Mouse (Mus musculus): ENCODE measurements around the gene Vasn. TPM values are rescaled to one million over a fixed set of nuclear protein-coding genes. Genes with fewer than 3 reads are reported as not detected.

The Vasn gene
- total RNA-seq, 1 experiment, result 8.7 TPM

DNA sequence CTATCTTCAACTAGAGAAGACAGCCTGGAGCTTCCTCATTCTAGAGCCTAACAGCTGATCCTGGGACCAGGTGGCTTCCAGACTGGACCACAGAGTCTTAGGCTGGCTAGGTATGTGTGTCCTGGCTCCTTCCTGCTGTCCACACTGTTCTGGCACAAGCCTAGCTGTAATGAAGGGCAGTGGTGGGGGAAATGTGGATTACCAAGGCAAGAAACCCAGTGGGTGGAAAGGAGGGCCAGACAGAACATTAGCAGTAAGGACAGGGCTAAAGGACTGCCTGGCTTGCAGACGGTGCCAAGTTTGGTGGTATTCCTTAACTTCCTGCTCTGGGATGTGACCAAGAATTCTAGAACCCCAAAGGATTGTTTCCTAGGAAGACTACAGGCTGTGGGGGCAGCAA is 11.3 kb downstream of the Vasn start:
- H3K4me3 ChIP-seq (ENCODE audit: insufficient read depth in 1 of 2, low read depth in 1 of 2, low read length in 2 of 2, poor library complexity in 1 of 2, severe bottlenecking in 1 of 2), result no peak overlapping the region
- TF ChIP-seq HCFC1 (IDR thresholded peaks at IDR 0.05; ENCODE audit: borderline replicate concordance, insufficient read depth, low read length) (no peak), ZC3H11A (IDR thresholded peaks at IDR 0.05; ENCODE audit: borderline replicate concordance, low read depth, low read length) (no peak), MAFK (IDR thresholded peaks at IDR 0.05; ENCODE audit: insufficient read depth, low read depth, low read length) (no peak), ZNF384 (IDR thresholded peaks at IDR 0.05; ENCODE audit: low read depth, low read length) (no peak)
- H3K4me1 ChIP-seq (ENCODE audit: control insufficient read depth in 2 of 2, insufficient read depth in 2 of 2, low read length in 2 of 2, poor library complexity in 1 of 2), result peaks cover 0 to 12% of the 10 kb centered on the region in 2 experiments; a peak in 1 of 4 replicates
- H3K9ac ChIP-seq (ENCODE audit: insufficient read depth, low read depth, low read length, poor library complexity, severe bottlenecking), result no peak overlapping the region
- DNase-seq (ENCODE audit: low read depth, low spot score), result no peak
- no peak overlapping the region for H3K27ac ChIP-seq (ENCODE audit: insufficient read depth, low read depth, low read length, poor library complexity, severe bottlenecking)
- H3K9me3 ChIP-seq (ENCODE audit: control insufficient read depth, insufficient read depth, low read depth, low read length), result no peaks in the 10 kb centered on the region
- peaks cover 13% of the 10 kb centered on the region; the same call in 1 of the 2 replicates for H3K36me3 ChIP-seq (ENCODE audit: control insufficient read depth, insufficient read depth, low read length, poor library complexity, severe bottlenecking)
- in situ Hi-C loops (cut with MboI; ENCODE audit: low sequenced_read_pairs in 2 of 2, unreplicated experiment in 2 of 2), result no loop called here

- H3K4me1 ChIP-seq (ENCODE audit: control insufficient read depth in 2 of 2, insufficient read depth in 2 of 2, low read length in 2 of 2, poor library complexity in 1 of 2), result peaks cover 0 to 16% of the 10 kb centered on the region in 2 experiments; a peak in 1 of 4 replicates
- TF ChIP-seq ZNF384 (IDR thresholded peaks at IDR 0.05; ENCODE audit: low read depth, low read length) (no peak), MAFK (IDR thresholded peaks at IDR 0.05; ENCODE audit: insufficient read depth, low read depth, low read length) (no peak), ZC3H11A (IDR thresholded peaks at IDR 0.05; ENCODE audit: borderline replicate concordance, low read depth, low read length) (no peak), CHD2 (IDR thresholded peaks at IDR 0.05; ENCODE audit: low read depth, low read length) (no peak), HCFC1 (IDR thresholded peaks at IDR 0.05; ENCODE audit: borderline replicate concordance, insufficient read depth, low read length) (no peak)
- in situ Hi-C loops (cut with MboI; ENCODE audit: low sequenced_read_pairs in 2 of 2, unreplicated experiment in 2 of 2), result no loop called here
- no peaks in the 10 kb centered on the region for H3K9me3 ChIP-seq (ENCODE audit: control insufficient read depth, insufficient read depth, low read depth, low read length)
- H3K9ac ChIP-seq (ENCODE audit: insufficient read depth, low read depth, low read length, poor library complexity, severe bottlenecking), result no peak overlapping the region
- DNase-seq (ENCODE audit: low read depth, low spot score), result no peak
- H3K36me3 ChIP-seq (ENCODE audit: control insufficient read depth, insufficient read depth, low read length, poor library complexity, severe bottlenecking), result peaks cover 15% of the 10 kb centered on the region; the same call in 1 of the 2 replicates
- no peak overlapping the region for H3K27ac ChIP-seq (ENCODE audit: insufficient read depth, low read depth, low read length, poor library complexity, severe bottlenecking)
- no peak overlapping the region for H3K4me3 ChIP-seq (ENCODE audit: insufficient read depth in 1 of 2, low read depth in 1 of 2, low read length in 2 of 2, poor library complexity in 1 of 2, severe bottlenecking in 1 of 2)
These were observed 11.9 kb downstream of the Vasn start for GRCm38 (mm10) chr16:4651624-4652023.

- H3K4me1 ChIP-seq (ENCODE audit: control insufficient read depth in 2 of 2, insufficient read depth in 2 of 2, low read length in 2 of 2, poor library complexity in 1 of 2), result peaks cover 0 to 17% of the 10 kb centered on the region in 2 experiments; a peak in 1 of 4 replicates
- no peak for TF ChIP-seq ZC3H11A (IDR thresholded peaks at IDR 0.05; ENCODE audit: borderline replicate concordance, low read depth, low read length)
- no peak for TF ChIP-seq CHD2 (IDR thresholded peaks at IDR 0.05; ENCODE audit: low read depth, low read length)
- TF ChIP-seq MAFK (IDR thresholded peaks at IDR 0.05; ENCODE audit: insufficient read depth, low read depth, low read length), result no peak
- no peak for TF ChIP-seq HCFC1 (IDR thresholded peaks at IDR 0.05; ENCODE audit: borderline replicate concordance, insufficient read depth, low read length)
- H3K9me3 ChIP-seq (ENCODE audit: control insufficient read depth, insufficient read depth, low read depth, low read length), result no peaks in the 10 kb centered on the region
- no peak overlapping the region for H3K27ac ChIP-seq (ENCODE audit: insufficient read depth, low read depth, low read length, poor library complexity, severe bottlenecking)
- DNase-seq (ENCODE audit: low read depth, low spot score), result no peak
- H3K9ac ChIP-seq (ENCODE audit: insufficient read depth, low read depth, low read length, poor library complexity, severe bottlenecking), result no peak overlapping the region
- peaks cover 16% of the 10 kb centered on the region; the same call in 1 of the 2 replicates for H3K36me3 ChIP-seq (ENCODE audit: control insufficient read depth, insufficient read depth, low read length, poor library complexity, severe bottlenecking)
- in situ Hi-C loops (cut with MboI; ENCODE audit: low sequenced_read_pairs in 2 of 2, unreplicated experiment in 2 of 2), result no loop called here
- no peak overlapping the region for H3K4me3 ChIP-seq (ENCODE audit: insufficient read depth in 1 of 2, low read depth in 1 of 2, low read length in 2 of 2, poor library complexity in 1 of 2, severe bottlenecking in 1 of 2)
These were observed 13.1 kb downstream of the Vasn start for GRCm38 (mm10) chr16:4652707-4653416.

DNA sequence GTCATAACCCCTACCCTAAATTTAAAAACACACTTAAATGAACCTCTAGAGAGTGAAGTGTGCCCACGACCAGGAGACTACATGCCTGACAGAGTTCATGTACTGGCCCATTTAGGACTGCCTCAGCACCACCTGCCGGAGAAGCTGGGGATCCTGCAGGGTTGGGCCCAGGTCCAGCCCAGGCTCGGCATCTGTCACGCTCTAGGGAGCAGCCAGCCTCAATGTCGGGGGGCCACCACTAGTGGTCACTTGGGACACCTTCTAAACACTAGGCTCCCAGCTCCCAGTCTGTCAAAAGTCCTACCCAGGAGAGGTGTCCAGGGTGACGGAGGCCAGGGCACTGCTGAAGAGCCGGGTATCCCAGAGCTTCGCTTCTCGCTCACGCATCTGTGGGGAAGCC is 15.0 kb downstream of the Vasn start:
- Histone ChIP-seq H3K9ac (ENCODE audit: insufficient read depth, low read depth, low read length, poor library complexity, severe bottlenecking) (no peak overlapping the region), H3K36me3 (ENCODE audit: control insufficient read depth, insufficient read depth, low read length, poor library complexity, severe bottlenecking) (peaks cover 16% of the 10 kb centered on the region; the same call in 1 of the 2 replicates), H3K4me1 (ENCODE audit: control insufficient read depth in 2 of 2, insufficient read depth in 2 of 2, low read length in 2 of 2, poor library complexity in 1 of 2) (peaks cover 0 to 13% of the 10 kb centered on the region in 2 experiments; a peak in 2 of 4 replicates), H3K9me3 (ENCODE audit: control insufficient read depth, insufficient read depth, low read depth, low read length) (no peaks in the 10 kb centered on the region), H3K27ac (ENCODE audit: insufficient read depth, low read depth, low read length, poor library complexity, severe bottlenecking) (no peak overlapping the region), H3K4me3 (ENCODE audit: insufficient read depth in 1 of 2, low read depth in 1 of 2, low read length in 2 of 2, poor library complexity in 1 of 2, severe bottlenecking in 1 of 2) (no peak overlapping the region)
- no peak for DNase-seq (ENCODE audit: low read depth, low spot score)
- TF ChIP-seq MAFK (IDR thresholded peaks at IDR 0.05; ENCODE audit: insufficient read depth, low read depth, low read length) (no peak), HCFC1 (IDR thresholded peaks at IDR 0.05; ENCODE audit: borderline replicate concordance, insufficient read depth, low read length) (no peak), CHD2 (IDR thresholded peaks at IDR 0.05; ENCODE audit: low read depth, low read length) (no peak), ZC3H11A (IDR thresholded peaks at IDR 0.05; ENCODE audit: borderline replicate concordance, low read depth, low read length) (no peak), ZNF384 (IDR thresholded peaks at IDR 0.05; ENCODE audit: low read depth, low read length) (no peak)
- in situ Hi-C loops (cut with MboI; ENCODE audit: low sequenced_read_pairs in 2 of 2, unreplicated experiment in 2 of 2), result no loop called here

Measured in ES-E14 (cell line).